Mouse (Mus musculus): Measurements from ENCODE around the gene Lrp6. TPM values are rescaled to one million over a fixed set of nuclear protein-coding genes. Genes with fewer than 3 reads are reported as not detected.

The Lrp6 gene
- total and polyA plus RNA-seq, 3 experiments = 16.5 to 50.0 (median 48.7) TPM

DNA sequence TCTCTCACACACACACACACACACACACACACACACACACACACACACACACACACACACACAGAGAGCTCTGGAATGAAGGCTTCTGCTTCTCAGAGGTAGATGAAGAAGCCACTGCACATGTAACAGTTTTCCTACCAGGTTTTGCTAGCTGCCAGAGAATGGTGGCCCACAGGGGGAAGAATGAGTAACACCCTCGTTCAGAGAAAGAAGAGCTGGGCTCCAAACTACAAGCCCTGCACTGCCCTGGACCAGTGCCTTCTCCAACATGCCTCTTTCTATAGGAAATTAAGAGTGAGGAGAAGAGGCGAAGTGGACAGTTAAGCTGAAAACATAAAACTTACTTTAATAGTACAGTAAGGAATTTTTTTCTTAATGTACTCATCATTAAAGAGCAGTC, 56.5 kb downstream of the Lrp6 start:
- DNase-seq = no peak
- no peak overlapping the region for H3K27ac ChIP-seq
- H3K4me1 ChIP-seq (ENCODE audit: control insufficient read depth, insufficient read depth, low read length) = peaks cover 6% of the 10 kb centered on the region
- 67% methylated on average over 2 of the region's 2 CpGs for WGBS
- peaks cover 32% of the 10 kb centered on the region for H3K36me3 ChIP-seq (ENCODE audit: control insufficient read depth, insufficient read depth, low read length)
- peaks cover 2% of the 10 kb centered on the region; the same call in 1 of the 2 replicates for H3K79me2 ChIP-seq (replicated peaks; ENCODE audit: control insufficient read depth, insufficient read depth, low read length)
- H3K27me3 ChIP-seq (ENCODE audit: control insufficient read depth, insufficient read depth, low read length) = no peaks in the 10 kb centered on the region
- no peak overlapping the region for H3K4me3 ChIP-seq
- no peak for TF ChIP-seq POLR2A (IDR thresholded peaks at IDR 0.05; ENCODE audit: insufficient read depth, low read depth, low read length)
- TF ChIP-seq EP300 (IDR thresholded peaks at IDR 0.05; ENCODE audit: insufficient read depth, low read depth, low read length) = no peak
- no peak for TF ChIP-seq CTCF (IDR thresholded peaks at IDR 0.05)
- no peak overlapping the region for H3K9ac ChIP-seq (ENCODE audit: low read depth, low read length)
- intact Hi-C loops (cut with DNase I) = no loop called here

DNA sequence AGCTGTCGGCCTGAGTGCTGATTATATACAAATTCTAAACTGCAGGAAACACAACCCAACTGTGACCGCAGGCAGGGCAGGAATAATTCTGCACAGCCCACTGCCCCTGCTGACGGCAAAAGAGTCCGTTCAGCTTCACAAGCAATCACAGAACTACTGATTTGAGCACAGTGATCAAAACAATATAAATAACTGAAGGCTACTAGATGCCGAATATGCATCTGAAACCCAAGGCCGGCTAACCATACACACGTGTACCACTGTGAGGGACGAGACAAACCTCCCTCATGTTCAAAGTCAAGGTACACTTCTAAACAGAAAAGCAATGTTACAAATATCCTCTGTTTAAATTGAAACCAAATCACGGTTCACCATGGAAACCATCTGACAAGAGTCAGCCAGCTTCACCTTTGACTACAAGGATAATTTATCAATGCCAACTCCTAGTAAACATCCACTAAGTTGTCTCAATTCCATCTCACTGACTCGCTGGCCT, 57.0 kb downstream of the Lrp6 start:
- Histone ChIP-seq H3K27ac (no peak overlapping the region), H3K9ac (ENCODE audit: low read depth, low read length) (no peak overlapping the region), H3K79me2 (replicated peaks; ENCODE audit: control insufficient read depth, insufficient read depth, low read length) (peaks cover 2% of the 10 kb centered on the region; the same call in 1 of the 2 replicates), H3K36me3 (ENCODE audit: control insufficient read depth, insufficient read depth, low read length) (peaks cover 35% of the 10 kb centered on the region), H3K27me3 (ENCODE audit: control insufficient read depth, insufficient read depth, low read length) (no peaks in the 10 kb centered on the region), H3K4me1 (ENCODE audit: control insufficient read depth, insufficient read depth, low read length) (peaks cover 6% of the 10 kb centered on the region), H3K4me3 (no peak overlapping the region)
- no peak for DNase-seq
- TF ChIP-seq EP300 (IDR thresholded peaks at IDR 0.05; ENCODE audit: insufficient read depth, low read depth, low read length) (no peak), CTCF (IDR thresholded peaks at IDR 0.05) (no peak), POLR2A (IDR thresholded peaks at IDR 0.05; ENCODE audit: insufficient read depth, low read depth, low read length) (no peak)
- 89% methylated on average over 10 of the region's 10 CpGs for WGBS
- intact Hi-C loops (cut with DNase I) = no loop called here

DNA sequence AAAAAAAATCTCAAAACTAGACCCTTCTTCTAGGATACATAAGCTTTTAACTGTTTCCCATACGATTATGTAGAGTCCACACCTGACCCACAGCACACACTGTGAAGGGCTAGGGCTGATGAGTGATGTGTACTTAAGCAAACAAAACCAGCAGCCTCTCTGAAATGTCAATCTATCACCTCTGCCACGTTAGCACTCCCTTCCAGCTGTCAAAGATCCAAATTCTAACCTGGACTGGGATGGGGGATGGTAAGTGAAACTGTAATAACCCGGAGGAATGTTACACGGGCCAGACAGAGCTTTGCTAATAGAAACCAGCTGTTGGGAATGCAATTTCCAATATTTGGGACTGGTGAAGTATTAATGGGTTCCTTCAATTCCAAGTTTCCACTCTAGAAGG, 61.9 kb downstream of the Lrp6 start:
- no peak for TF ChIP-seq EP300 (IDR thresholded peaks at IDR 0.05; ENCODE audit: insufficient read depth, low read depth, low read length)
- no peak for TF ChIP-seq POLR2A (IDR thresholded peaks at IDR 0.05; ENCODE audit: insufficient read depth, low read depth, low read length)
- TF ChIP-seq CTCF (IDR thresholded peaks at IDR 0.05) = no peak
- intact Hi-C loops (cut with DNase I) = no loop called here
- Histone ChIP-seq H3K36me3 (ENCODE audit: control insufficient read depth, insufficient read depth, low read length) (peaks cover 19% of the 10 kb centered on the region), H3K27ac (no peak overlapping the region), H3K4me1 (ENCODE audit: control insufficient read depth, insufficient read depth, low read length) (peaks cover 1% of the 10 kb centered on the region; the same call in 1 of the 2 replicates), H3K79me2 (replicated peaks; ENCODE audit: control insufficient read depth, insufficient read depth, low read length) (peaks cover 1% of the 10 kb centered on the region), H3K9ac (ENCODE audit: low read depth, low read length) (no peak overlapping the region), H3K27me3 (ENCODE audit: control insufficient read depth, insufficient read depth, low read length) (no peaks in the 10 kb centered on the region), H3K4me3 (no peak overlapping the region)
- no peak for DNase-seq
- WGBS = 50% methylated on average over 4 of the region's 4 CpGs

DNA sequence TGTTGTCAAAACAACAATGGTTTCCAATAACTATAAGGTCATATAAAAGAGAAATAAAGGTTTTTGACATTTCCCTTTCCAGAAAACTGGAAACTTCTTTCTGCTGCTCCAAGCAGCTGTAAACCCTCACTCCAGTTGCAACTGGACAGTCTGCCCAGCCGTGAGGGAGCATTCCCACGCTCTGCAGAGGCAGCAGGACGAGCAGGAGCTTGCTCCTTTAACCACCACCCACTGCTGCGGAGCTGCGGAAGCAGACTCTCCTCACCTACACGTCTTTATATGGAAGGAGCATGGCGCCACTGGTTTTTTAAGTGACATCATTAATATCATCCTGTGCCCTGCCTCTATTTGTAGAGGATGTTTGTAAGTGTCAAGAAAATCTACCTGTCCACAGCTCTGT, 64.4 kb downstream of the Lrp6 start:
- no peak for TF ChIP-seq POLR2A (IDR thresholded peaks at IDR 0.05; ENCODE audit: insufficient read depth, low read depth, low read length)
- TF ChIP-seq EP300 (IDR thresholded peaks at IDR 0.05; ENCODE audit: insufficient read depth, low read depth, low read length) = no peak
- no peak for TF ChIP-seq CTCF (IDR thresholded peaks at IDR 0.05)
- DNase-seq = no peak
- Histone ChIP-seq H3K79me2 (replicated peaks; ENCODE audit: control insufficient read depth, insufficient read depth, low read length) (peaks cover 1% of the 10 kb centered on the region), H3K4me3 (no peak overlapping the region), H3K36me3 (ENCODE audit: control insufficient read depth, insufficient read depth, low read length) (peaks cover 21% of the 10 kb centered on the region), H3K4me1 (ENCODE audit: control insufficient read depth, insufficient read depth, low read length) (peaks cover 1% of the 10 kb centered on the region), H3K27ac (no peak overlapping the region), H3K27me3 (ENCODE audit: control insufficient read depth, insufficient read depth, low read length) (no peaks in the 10 kb centered on the region), H3K9ac (ENCODE audit: low read depth, low read length) (no peak overlapping the region)
- intact Hi-C loops (cut with DNase I) = no loop called here
- 81% methylated on average over 7 of the region's 7 CpGs for WGBS

DNA sequence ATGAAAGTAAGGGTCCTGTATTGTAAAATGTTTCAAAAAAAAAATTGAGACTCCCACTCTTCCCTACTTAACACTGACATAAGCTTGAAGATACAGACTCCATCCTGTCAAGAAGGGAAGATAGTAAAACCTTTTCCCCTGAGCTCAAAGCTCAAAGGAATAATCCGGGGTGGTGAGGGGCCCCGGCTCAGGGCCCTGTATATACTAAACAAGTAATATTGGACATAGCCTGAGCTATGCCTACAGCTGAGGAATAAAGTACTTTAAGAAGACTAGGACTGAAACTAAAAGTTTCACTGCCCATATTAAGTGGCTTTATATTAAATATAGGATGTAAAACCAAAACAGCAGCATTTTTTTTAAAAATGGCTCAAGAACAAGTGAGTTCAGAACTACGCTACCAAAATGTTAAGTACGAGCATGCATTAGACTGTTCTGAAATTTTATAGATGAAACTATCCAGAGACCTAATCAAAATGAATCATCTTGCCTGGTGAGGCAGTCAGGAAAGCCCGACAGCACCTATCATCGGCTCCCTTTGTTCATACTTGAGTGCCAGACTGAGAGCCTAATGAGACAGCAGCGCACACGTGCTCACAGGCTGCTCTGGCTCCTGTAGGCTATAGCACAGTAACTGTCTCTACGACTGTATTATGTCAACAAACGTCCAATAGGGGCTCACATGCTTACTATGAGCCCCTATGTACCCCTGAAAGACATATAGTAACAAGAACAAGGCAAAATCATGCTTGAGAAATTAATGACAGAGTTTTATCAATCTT, 66.2 kb downstream of the Lrp6 start:
- H3K4me1 ChIP-seq (ENCODE audit: control insufficient read depth, insufficient read depth, low read length) = peaks cover 1% of the 10 kb centered on the region
- H3K9ac ChIP-seq (ENCODE audit: low read depth, low read length) = no peak overlapping the region
- intact Hi-C loops (cut with DNase I) = no loop called here
- no peaks in the 10 kb centered on the region for H3K27me3 ChIP-seq (ENCODE audit: control insufficient read depth, insufficient read depth, low read length)
- 70% methylated on average over 10 of the region's 10 CpGs for WGBS
- H3K4me3 ChIP-seq = no peak overlapping the region
- TF ChIP-seq CTCF (IDR thresholded peaks at IDR 0.05) (no peak), POLR2A (IDR thresholded peaks at IDR 0.05; ENCODE audit: insufficient read depth, low read depth, low read length) (no peak), EP300 (IDR thresholded peaks at IDR 0.05; ENCODE audit: insufficient read depth, low read depth, low read length) (no peak)
- no peak for DNase-seq
- peaks cover 1% of the 10 kb centered on the region for H3K79me2 ChIP-seq (replicated peaks; ENCODE audit: control insufficient read depth, insufficient read depth, low read length)
- H3K27ac ChIP-seq = no peak overlapping the region
- peaks cover 11% of the 10 kb centered on the region for H3K36me3 ChIP-seq (ENCODE audit: control insufficient read depth, insufficient read depth, low read length)

DNA sequence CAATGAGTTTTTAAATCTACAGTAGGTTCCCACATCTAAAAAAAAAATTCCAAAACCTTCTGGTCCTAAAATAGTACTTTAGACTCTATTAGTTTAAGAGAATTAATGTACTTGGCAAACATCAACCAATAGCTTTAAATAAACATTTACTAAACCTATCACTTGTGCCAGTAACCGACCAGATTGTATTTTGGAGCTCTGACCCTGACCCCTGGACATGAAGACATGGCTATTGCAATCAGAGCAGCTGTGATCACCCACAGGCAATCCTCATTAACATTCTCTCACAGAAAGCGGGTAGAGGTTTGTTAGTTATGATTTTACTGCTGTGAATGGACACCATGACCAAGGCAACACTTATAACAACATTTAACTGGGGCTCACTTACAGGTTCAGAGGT, 67.7 kb downstream of the Lrp6 start:
- H3K79me2 ChIP-seq (replicated peaks; ENCODE audit: control insufficient read depth, insufficient read depth, low read length) = peaks cover 1% of the 10 kb centered on the region
- no peaks in the 10 kb centered on the region for H3K27me3 ChIP-seq (ENCODE audit: control insufficient read depth, insufficient read depth, low read length)
- no peak overlapping the region for H3K4me3 ChIP-seq
- intact Hi-C loops (cut with DNase I) = loop anchor here (5.0 kb wide), 1 partner anchor 108 kb away; no protein-coding TSS in a partner anchor
- peaks cover 1% of the 10 kb centered on the region for H3K4me1 ChIP-seq (ENCODE audit: control insufficient read depth, insufficient read depth, low read length)
- no peak overlapping the region for H3K27ac ChIP-seq
- H3K36me3 ChIP-seq (ENCODE audit: control insufficient read depth, insufficient read depth, low read length) = peaks cover 7% of the 10 kb centered on the region; the same call in 1 of the 2 replicates
- WGBS = 66% methylated on average over 2 of the region's 2 CpGs
- no peak overlapping the region for H3K9ac ChIP-seq (ENCODE audit: low read depth, low read length)
- DNase-seq = no peak
- TF ChIP-seq EP300 (IDR thresholded peaks at IDR 0.05; ENCODE audit: insufficient read depth, low read depth, low read length) (no peak), CTCF (IDR thresholded peaks at IDR 0.05) (no peak), POLR2A (IDR thresholded peaks at IDR 0.05; ENCODE audit: insufficient read depth, low read depth, low read length) (no peak)
